Mouse (Mus musculus) limb, embryonic 11.5 days (tissue): ENCODE results near the gene Fam227a. TPM values are rescaled to one million over a fixed set of nuclear protein-coding genes. Genes with fewer than 3 reads are reported as not detected.

Experiments
- ATAC-seq: fragments of 200-750 bp; cut with Nextera tagmentation; 2 replicates; pipeline ENCODE4 v1.8.0; 2017; ENCODE audit warnings: low read depth; ENCODE audit not compliant: insufficient number of reproducible peaks, low FRiP score, low TSS enrichment
- DNase-seq: peaks from one replicate; pipeline ENCODE4 v3.0.0-alpha.2; 2015; ENCODE audit warnings: low spot score
- H3K27ac ChIP-seq: fragments of 300-500 bp; sonication (generic); replicated peaks from 2 replicates; pipeline ENCODE4 v1.5.1; 2014; ENCODE audit warnings: low read depth, mild to moderate bottlenecking, low read length
- H3K27me3 ChIP-seq: fragments of 300-500 bp; sonication (generic); 2 replicates; pipeline ENCODE4 v1.6.1; 2014; ENCODE audit warnings: mild to moderate bottlenecking, low read length, mixed read lengths; ENCODE audit not compliant: control insufficient read depth, insufficient read depth
- H3K36me3 ChIP-seq: fragments of 300-500 bp; sonication (generic); 2 replicates; pipeline ENCODE4 v1.6.1; 2014; ENCODE audit warnings: mild to moderate bottlenecking, low read length, moderate library complexity, mixed read lengths; ENCODE audit not compliant: control insufficient read depth, insufficient read depth
- H3K4me1 ChIP-seq: fragments of 300-500 bp; sonication (generic); 2 replicates; pipeline ENCODE4 v1.6.1; 2014; ENCODE audit warnings: low read length, mixed read lengths; ENCODE audit not compliant: control insufficient read depth, insufficient read depth
- H3K4me2 ChIP-seq: fragments of 300-500 bp; sonication (generic); 2 replicates; pipeline ENCODE4 v1.6.1; 2014; ENCODE audit warnings: low read depth, mild to moderate bottlenecking, moderate library complexity; ENCODE audit not compliant: severe bottlenecking
- H3K4me3 ChIP-seq: fragments of 300-500 bp; sonication (generic); 2 replicates; pipeline ENCODE4 v1.5.1; 2014; ENCODE audit warnings: low read depth, low read length
- H3K9ac ChIP-seq: fragments of 300-500 bp; sonication (generic); 2 replicates; pipeline ENCODE4 v1.6.1; 2014; ENCODE audit warnings: mild to moderate bottlenecking, low read length
- H3K9me3 ChIP-seq: fragments of 300-500 bp; sonication (generic); 2 replicates; pipeline ENCODE4 v1.6.1; 2016; ENCODE audit warnings: low read length; ENCODE audit not compliant: control insufficient read depth
- WGBS: fragments of 180-500 bp; shearing (Covaris S2); extraction: QIAGEN DNeasy Blood & Tissue Kit; methylation state at CpG from one replicate; pipeline ENCODE4 v1.1.7; 2014; 5-methylcytosine and 5-hydroxymethylcytosine counted together
- polyA plus RNA-seq: library from polyadenylated mRNA; unstranded; fragments of >200 nt; fragmentation: Nextera tagmentation; extraction: Ambion mirVana; gene quantifications from 2 replicates; pipeline ENCODE4 v1.2.1, GENCODE M21; 2014

Gene Fam227a
- polyA plus RNA-seq, 1 experiment from 2014 or later, result 2.0 TPM

GRCm38 (mm10) chr15:79693740-79694139, 35.0 kb upstream of the Fam227a start:
- no peak for ATAC-seq
- WGBS, result 85% methylated on average over 11 of the region's 11 CpGs
- peaks cover 6% of the 10 kb centered on the region; the same call in 1 of the 2 replicates for H3K4me1 ChIP-seq
- no peaks in the 10 kb centered on the region for H3K36me3 ChIP-seq
- DNase-seq, result no peak
- no peaks in the 10 kb centered on the region for H3K27me3 ChIP-seq
- H3K4me2 ChIP-seq, result no peak overlapping the region
- no peak overlapping the region for H3K9ac ChIP-seq
- no peak overlapping the region for H3K4me3 ChIP-seq
- H3K27ac ChIP-seq, result no peak overlapping the region
- H3K9me3 ChIP-seq, result no peaks in the 10 kb centered on the region

DNA sequence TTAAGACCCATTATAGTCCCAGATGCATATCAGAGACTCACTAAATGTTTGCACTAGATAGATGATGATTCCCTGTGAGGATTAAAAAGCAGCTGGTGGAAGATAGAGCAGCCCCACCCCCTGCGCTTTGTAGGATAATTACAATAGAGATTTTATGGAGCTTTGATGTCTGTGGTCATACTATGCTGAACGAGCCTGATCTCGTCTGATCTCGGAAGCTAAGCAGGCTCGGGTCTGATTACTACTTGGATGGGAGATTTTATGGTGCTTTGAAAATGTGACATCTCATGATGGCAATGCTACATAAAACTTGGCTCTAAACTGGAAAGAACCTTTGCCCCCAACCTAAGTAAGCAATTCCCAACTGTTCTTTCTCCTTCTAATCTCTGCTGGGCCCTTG, 33.6 kb upstream of the Fam227a start:
- DNase-seq (no peak), ATAC-seq (no peak)
- H3K27me3 ChIP-seq, result no peaks in the 10 kb centered on the region
- 77% methylated on average over 5 of the region's 5 CpGs for WGBS
- H3K27ac ChIP-seq, result no peak overlapping the region
- H3K4me2 ChIP-seq, result no peak overlapping the region
- no peak overlapping the region for H3K9ac ChIP-seq
- peaks cover 10% of the 10 kb centered on the region; the same call in 1 of the 2 replicates for H3K4me1 ChIP-seq
- H3K9me3 ChIP-seq, result no peaks in the 10 kb centered on the region
- H3K36me3 ChIP-seq, result no peaks in the 10 kb centered on the region
- H3K4me3 ChIP-seq, result no peak overlapping the region

- ATAC-seq, result peak; percentile 12
- peak overlapping the region; percentile 89 for H3K9ac ChIP-seq
These were observed 32.3 kb upstream of the Fam227a start for GRCm38 (mm10) chr15:79691023-79691508.

DNA sequence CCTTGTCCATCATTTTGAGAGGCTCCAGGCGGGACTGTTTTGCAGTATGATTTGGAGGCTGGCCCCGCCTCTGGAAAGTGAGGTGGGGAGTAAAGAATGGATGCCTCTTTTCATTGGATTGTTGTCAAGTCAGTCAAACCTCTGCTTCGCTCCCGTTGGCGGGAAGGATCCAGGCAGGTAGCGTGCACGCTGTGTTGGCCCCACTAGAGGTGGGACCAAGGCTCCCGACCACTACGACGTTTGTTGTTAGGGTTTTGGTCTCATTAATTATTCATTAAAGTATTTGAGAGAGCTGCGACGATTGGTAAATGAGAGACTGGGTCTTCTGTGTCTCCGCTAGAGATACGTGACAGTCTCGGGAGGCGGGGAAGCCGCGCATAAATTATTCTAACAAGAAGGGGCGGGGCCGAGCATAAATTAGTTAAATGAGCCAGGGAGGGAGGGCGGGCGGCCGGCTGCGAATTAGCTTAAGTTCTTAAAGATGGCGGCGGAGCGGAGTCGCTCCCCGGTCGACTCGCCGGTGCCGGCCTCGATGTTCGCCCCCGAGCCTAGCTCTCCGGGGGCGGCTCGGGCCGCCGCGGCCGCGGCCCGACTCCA, 31.8 kb upstream of the Fam227a start, which contains the start of gene Gtpbp1:
TSS of gene Gtpbp1 (plus strand) at position 420 of the 597 bp plus-strand sequence.
- Histone ChIP-seq H3K27me3 (no peaks in the 10 kb centered on the region), H3K9me3 (no peaks in the 10 kb centered on the region), H3K36me3 (no peaks in the 10 kb centered on the region), H3K4me3 (peak within 1 kb of the TSS; percentile 79), H3K4me1 (peaks cover 20% of the 10 kb centered on the region), H3K9ac (peak within 1 kb of the TSS; percentile 89), H3K27ac (peak within 1 kb of the TSS; percentile 51; the same call in 1 of the 2 replicates), H3K4me2 (peak within 1 kb of the TSS; percentile 95)
- ATAC-seq (peak; percentile 96), DNase-seq (peak; percentile 94)
- 0% methylated on average over 45 of the region's 45 CpGs for WGBS

More at GRCm38 (mm10) chr15:79691023-79691508, 32.3 kb upstream of the Fam227a start:
- no peaks in the 10 kb centered on the region for H3K36me3 ChIP-seq
- H3K27ac ChIP-seq, result peak overlapping the region; percentile 51; the same call in 1 of the 2 replicates
- DNase-seq, result no peak
- H3K27me3 ChIP-seq, result no peaks in the 10 kb centered on the region
- WGBS, result under 1% methylated on average over 53 of the region's 53 CpGs
- H3K9me3 ChIP-seq, result no peaks in the 10 kb centered on the region
- peak overlapping the region; percentile 95 for H3K4me2 ChIP-seq
- H3K4me3 ChIP-seq, result peak overlapping the region; percentile 79
- H3K4me1 ChIP-seq, result peaks cover 15% of the 10 kb centered on the region

DNA sequence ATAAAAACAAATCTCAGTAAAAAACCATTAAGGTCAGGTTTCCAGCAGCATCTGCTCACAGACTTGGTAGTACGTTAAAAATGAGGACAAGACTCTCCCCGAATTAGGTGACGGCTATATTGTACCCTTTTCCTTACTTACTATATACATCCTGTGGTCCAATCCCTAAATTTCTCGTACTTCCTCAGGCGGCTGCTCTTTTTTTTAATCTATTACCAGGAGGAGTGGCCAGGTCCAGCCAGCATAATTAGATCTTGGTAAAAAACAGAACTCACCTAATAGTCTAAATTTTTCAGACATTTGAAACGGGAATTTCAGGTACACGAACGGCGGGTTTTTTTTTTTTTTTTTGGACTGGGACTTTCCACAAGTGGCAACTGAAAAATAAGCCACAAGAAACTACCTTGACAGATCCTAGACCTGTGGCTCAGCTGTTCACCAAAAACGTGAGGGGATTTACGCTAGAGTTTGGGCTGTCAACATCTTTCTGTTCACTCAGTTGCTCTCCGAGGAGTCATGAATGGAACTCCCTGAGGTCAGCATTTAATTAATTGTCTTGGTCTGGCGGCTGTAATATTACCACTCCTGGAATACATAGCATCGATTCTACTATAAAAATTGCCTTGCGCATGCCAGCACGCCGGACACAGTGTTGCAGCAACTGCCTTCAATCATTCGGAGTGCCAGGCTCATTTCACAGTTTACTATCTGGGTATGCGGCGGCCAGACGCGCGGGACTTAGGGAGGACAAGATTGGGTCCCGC, 31.1 kb upstream of the Fam227a start:
- no peaks in the 10 kb centered on the region for H3K36me3 ChIP-seq
- peak overlapping the region; percentile 79 for H3K4me3 ChIP-seq
- H3K27ac ChIP-seq, result no peak overlapping the region
- ATAC-seq, result no peak
- H3K9ac ChIP-seq, result no peak overlapping the region
- H3K27me3 ChIP-seq, result no peaks in the 10 kb centered on the region
- DNase-seq, result no peak
- H3K4me1 ChIP-seq, result peaks cover 27% of the 10 kb centered on the region
- no peaks in the 10 kb centered on the region for H3K9me3 ChIP-seq
- WGBS, result 15% methylated on average over 24 of the region's 24 CpGs
- peak overlapping the region; percentile 55 for H3K4me2 ChIP-seq

DNA sequence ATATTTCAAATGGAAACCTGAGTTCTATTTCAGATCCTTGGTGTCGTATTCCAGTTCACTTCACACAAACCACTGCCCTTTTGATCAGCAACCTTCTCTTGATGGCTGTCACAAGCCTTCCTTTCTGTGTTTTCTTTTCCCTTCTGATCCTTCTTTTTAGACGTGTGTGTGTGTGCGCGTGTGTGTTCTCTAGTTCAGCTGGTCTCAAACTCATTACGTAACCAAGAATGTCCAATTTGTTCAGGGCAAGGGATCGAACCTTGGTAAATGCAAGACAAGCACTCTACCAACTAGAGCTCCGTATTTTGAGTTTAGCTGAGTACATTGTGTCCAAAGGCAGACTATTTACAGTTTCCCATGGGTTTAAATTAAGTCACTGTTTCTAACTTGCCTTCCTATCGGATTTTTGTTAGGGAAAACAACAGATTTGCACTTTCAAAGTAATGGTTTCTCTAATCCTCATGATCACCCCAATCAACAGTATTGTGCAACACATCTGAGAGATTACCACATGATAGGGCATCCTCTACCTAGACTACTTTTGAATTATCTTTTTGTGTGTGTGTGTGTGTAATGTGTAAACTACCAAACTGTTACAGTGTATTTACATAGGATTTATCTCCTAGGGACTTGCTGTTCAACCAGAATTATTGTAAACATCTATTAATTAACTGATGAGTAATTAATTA, 29.7 kb upstream of the Fam227a start:
- ATAC-seq, result 0 out of 2 replicates have a peak, but pooled peaks have one; percentile 2
- Histone ChIP-seq H3K4me3 (peak overlapping the region; percentile 88), H3K27me3 (no peaks in the 10 kb centered on the region), H3K4me1 (peaks cover 32% of the 10 kb centered on the region), H3K9me3 (no peaks in the 10 kb centered on the region), H3K27ac (peak overlapping the region; percentile 97), H3K4me2 (peak overlapping the region; percentile 70), H3K9ac (peak overlapping the region; percentile 87), H3K36me3 (no peaks in the 10 kb centered on the region)
- DNase-seq, result no peak
- WGBS, result 5% methylated on average over 8 of the region's 8 CpGs

- H3K27ac ChIP-seq, result peak within 1 kb of the TSS; percentile 97
- ATAC-seq, result peak; percentile 52
- H3K27me3 ChIP-seq, result no peaks in the 10 kb centered on the region
- peak; percentile 97 for DNase-seq
- peak within 1 kb of the TSS; percentile 88 for H3K4me3 ChIP-seq
- peak within 1 kb of the TSS; percentile 70 for H3K4me2 ChIP-seq
- WGBS, result under 1% methylated on average over 59 of the region's 72 CpGs
- H3K4me1 ChIP-seq, result peaks cover 32% of the 10 kb centered on the region
- H3K9ac ChIP-seq, result peak within 1 kb of the TSS; percentile 87
- H3K9me3 ChIP-seq, result no peaks in the 10 kb centered on the region
- no peaks in the 10 kb centered on the region for H3K36me3 ChIP-seq
These were observed 29.0 kb upstream of the Fam227a start, which contains the start of gene Josd1 for GRCm38 (mm10) chr15:79687646-79688267. Josd1 (minus strand) TSS chr15:79687919.

DNA sequence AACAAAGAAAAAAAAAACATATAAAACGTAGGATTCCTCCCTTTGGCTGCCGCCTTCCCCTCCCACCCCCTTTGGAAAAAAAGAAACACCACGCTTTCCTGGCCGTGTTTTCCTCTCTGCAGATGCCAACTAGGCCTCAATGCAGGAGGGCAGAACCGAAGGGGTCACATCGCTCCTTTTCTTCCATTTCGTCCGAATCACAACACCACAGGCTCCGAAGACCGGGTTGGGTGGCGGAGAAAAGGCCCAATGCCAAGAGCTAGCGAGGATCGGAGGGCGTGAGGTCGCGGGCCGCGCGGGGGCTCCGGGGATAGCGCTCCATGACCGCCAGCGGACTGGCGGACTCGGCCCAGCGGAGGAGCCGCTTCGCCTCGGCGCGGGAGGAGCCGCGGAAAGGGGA, 28.4 kb upstream of the Fam227a start:
- no peaks in the 10 kb centered on the region for H3K27me3 ChIP-seq
- H3K27ac ChIP-seq, result peak overlapping the region; percentile 97
- H3K9me3 ChIP-seq, result no peaks in the 10 kb centered on the region
- 0% methylated on average over 24 of the region's 33 CpGs for WGBS
- DNase-seq (peak; percentile 65), ATAC-seq (no peak)
- H3K4me1 ChIP-seq, result peaks cover 32% of the 10 kb centered on the region
- H3K9ac ChIP-seq, result peak overlapping the region; percentile 87
- H3K4me2 ChIP-seq, result peak overlapping the region; percentile 70
- peak overlapping the region; percentile 88 for H3K4me3 ChIP-seq
- no peaks in the 10 kb centered on the region for H3K36me3 ChIP-seq
